Mouse (Mus musculus): Measurements from ENCODE around the gene Itgax. TPM values are rescaled to one million over a fixed set of nuclear protein-coding genes. Genes with fewer than 3 reads are reported as not detected.
"Not testable (repeated sequence)": the region's sequence is repeated elsewhere in the genome, so short reads cannot be mapped to it uniquely, and the experiment has no call there.

Itgax gene
- polyA plus RNA-seq, 1 experiment from 2014 or later = not detected

GRCm38 (mm10) chr7:128154076-128154475 lies 24.7 kb downstream of the Itgax start, which contains the start of gene Itgad:
TSS of gene Itgad (plus strand) at chr7:128154376.
- no peaks in the 10 kb centered on the region for H3K36me3 ChIP-seq (ENCODE audit: control insufficient read depth, insufficient read depth)
- H3K9me3 ChIP-seq (ENCODE audit: control insufficient read depth, low read length) = no peaks in the 10 kb centered on the region
- WGBS = 91% methylated on average over 21 of the region's 21 CpGs
- no peak within 1 kb of the TSS for H3K27ac ChIP-seq (ENCODE audit: low read length)
- no peak within 1 kb of the TSS for H3K4me3 ChIP-seq (replicated peaks; ENCODE audit: low read length)
- H3K4me2 ChIP-seq (ENCODE audit: low read length) = no peak within 1 kb of the TSS
- no peaks in the 10 kb centered on the region for H3K4me1 ChIP-seq (replicated peaks; ENCODE audit: control insufficient read depth, insufficient read depth, low read length)
- H3K27me3 ChIP-seq (replicated peaks; ENCODE audit: control insufficient read depth, insufficient read depth, low read length) = no peaks in the 10 kb centered on the region
- ATAC-seq = no peak
- no peak within 1 kb of the TSS for H3K9ac ChIP-seq (replicated peaks; ENCODE audit: low read depth, low read length)

- ATAC-seq = no peak
- 54% methylated on average over 10 of the region's 10 CpGs for WGBS
Measured at GRCm38 (mm10) chr7:128154924-128155323, 25.6 kb downstream of the Itgax start.

GRCm38 (mm10) chr7:128158688-128159354 lies 29.5 kb downstream of the Itgax start:
- 74% methylated on average over 7 of the region's 8 CpGs for WGBS
- not testable (repeated sequence) for H3K36me3 ChIP-seq (ENCODE audit: control insufficient read depth, insufficient read depth); H3K4me1 ChIP-seq (replicated peaks; ENCODE audit: control insufficient read depth, insufficient read depth, low read length); H3K4me2 ChIP-seq (ENCODE audit: low read length); ATAC-seq; H3K9me3 ChIP-seq (ENCODE audit: control insufficient read depth, low read length); H3K9ac ChIP-seq (replicated peaks; ENCODE audit: low read depth, low read length); H3K27ac ChIP-seq (ENCODE audit: low read length); H3K4me3 ChIP-seq (replicated peaks; ENCODE audit: low read length); H3K27me3 ChIP-seq (replicated peaks; ENCODE audit: control insufficient read depth, insufficient read depth, low read length)

More at GRCm38 (mm10) chr7:128154924-128155323, 25.6 kb downstream of the Itgax start:
- H3K4me2 ChIP-seq (ENCODE audit: low read length) = no peak overlapping the region
- H3K9me3 ChIP-seq (ENCODE audit: control insufficient read depth, low read length) = no peaks in the 10 kb centered on the region
- no peak overlapping the region for H3K27ac ChIP-seq (ENCODE audit: low read length)
- no peaks in the 10 kb centered on the region for H3K36me3 ChIP-seq (ENCODE audit: control insufficient read depth, insufficient read depth)
- no peak overlapping the region for H3K4me3 ChIP-seq (replicated peaks; ENCODE audit: low read length)
- no peaks in the 10 kb centered on the region for H3K27me3 ChIP-seq (replicated peaks; ENCODE audit: control insufficient read depth, insufficient read depth, low read length)
- H3K9ac ChIP-seq (replicated peaks; ENCODE audit: low read depth, low read length) = no peak overlapping the region
- H3K4me1 ChIP-seq (replicated peaks; ENCODE audit: control insufficient read depth, insufficient read depth, low read length) = no peaks in the 10 kb centered on the region

GRCm38 (mm10) chr7:128164001-128164400 lies 34.7 kb downstream of the Itgax start:
- H3K4me2 ChIP-seq (ENCODE audit: low read length) = no peak overlapping the region
- no peak overlapping the region for H3K27ac ChIP-seq (ENCODE audit: low read length)
- H3K27me3 ChIP-seq (replicated peaks; ENCODE audit: control insufficient read depth, insufficient read depth, low read length) = no peaks in the 10 kb centered on the region
- ATAC-seq = no peak
- H3K4me3 ChIP-seq (replicated peaks; ENCODE audit: low read length) = no peak overlapping the region
- H3K9ac ChIP-seq (replicated peaks; ENCODE audit: low read depth, low read length) = no peak overlapping the region
- H3K9me3 ChIP-seq (ENCODE audit: control insufficient read depth, low read length) = no peaks in the 10 kb centered on the region
- no peaks in the 10 kb centered on the region for H3K36me3 ChIP-seq (ENCODE audit: control insufficient read depth, insufficient read depth)
- WGBS = 94% methylated on average over 4 of the region's 4 CpGs
- no peaks in the 10 kb centered on the region for H3K4me1 ChIP-seq (replicated peaks; ENCODE audit: control insufficient read depth, insufficient read depth, low read length)

- Histone ChIP-seq H3K36me3 (ENCODE audit: control insufficient read depth, insufficient read depth) (no peaks in the 10 kb centered on the region), H3K4me1 (replicated peaks; ENCODE audit: control insufficient read depth, insufficient read depth, low read length) (no peaks in the 10 kb centered on the region), H3K4me2 (ENCODE audit: low read length) (no peak overlapping the region), H3K9ac (replicated peaks; ENCODE audit: low read depth, low read length) (no peak overlapping the region), H3K27me3 (replicated peaks; ENCODE audit: control insufficient read depth, insufficient read depth, low read length) (no peaks in the 10 kb centered on the region), H3K27ac (ENCODE audit: low read length) (no peak overlapping the region), H3K9me3 (ENCODE audit: control insufficient read depth, low read length) (no peaks in the 10 kb centered on the region), H3K4me3 (replicated peaks; ENCODE audit: low read length) (no peak overlapping the region)
- WGBS = 96% methylated on average over 7 of the region's 7 CpGs
- ATAC-seq = no peak
Measured at GRCm38 (mm10) chr7:128166391-128166790, 37.0 kb downstream of the Itgax start.

- Histone ChIP-seq H3K4me2 (ENCODE audit: low read length) (no peak overlapping the region), H3K27me3 (replicated peaks; ENCODE audit: control insufficient read depth, insufficient read depth, low read length) (no peaks in the 10 kb centered on the region), H3K27ac (ENCODE audit: low read length) (no peak overlapping the region), H3K36me3 (ENCODE audit: control insufficient read depth, insufficient read depth) (no peaks in the 10 kb centered on the region), H3K9me3 (ENCODE audit: control insufficient read depth, low read length) (no peaks in the 10 kb centered on the region), H3K4me1 (replicated peaks; ENCODE audit: control insufficient read depth, insufficient read depth, low read length) (no peaks in the 10 kb centered on the region), H3K9ac (replicated peaks; ENCODE audit: low read depth, low read length) (no peak overlapping the region), H3K4me3 (replicated peaks; ENCODE audit: low read length) (no peak overlapping the region)
- WGBS = 66% methylated on average over 3 of the region's 3 CpGs
- ATAC-seq = no peak
Measured at GRCm38 (mm10) chr7:128169996-128170395, 40.6 kb downstream of the Itgax start.

- WGBS = 74% methylated on average over 2 of the region's 2 CpGs
- no peak overlapping the region for H3K4me3 ChIP-seq (replicated peaks; ENCODE audit: low read length)
- H3K4me2 ChIP-seq (ENCODE audit: low read length) = no peak overlapping the region
- H3K4me1 ChIP-seq (replicated peaks; ENCODE audit: control insufficient read depth, insufficient read depth, low read length) = no peaks in the 10 kb centered on the region
- no peaks in the 10 kb centered on the region for H3K9me3 ChIP-seq (ENCODE audit: control insufficient read depth, low read length)
- no peaks in the 10 kb centered on the region for H3K36me3 ChIP-seq (ENCODE audit: control insufficient read depth, insufficient read depth)
- no peak overlapping the region for H3K27ac ChIP-seq (ENCODE audit: low read length)
- H3K9ac ChIP-seq (replicated peaks; ENCODE audit: low read depth, low read length) = no peak overlapping the region
- ATAC-seq = no peak
- H3K27me3 ChIP-seq (replicated peaks; ENCODE audit: control insufficient read depth, insufficient read depth, low read length) = no peaks in the 10 kb centered on the region
Measured at GRCm38 (mm10) chr7:128178385-128178784, 49.0 kb downstream of the Itgax start.

GRCm38 (mm10) chr7:128180126-128180525 lies 50.8 kb downstream of the Itgax start:
- Histone ChIP-seq H3K36me3 (ENCODE audit: control insufficient read depth, insufficient read depth) (no peaks in the 10 kb centered on the region), H3K27ac (ENCODE audit: low read length) (no peak overlapping the region), H3K4me2 (ENCODE audit: low read length) (no peak overlapping the region), H3K4me1 (replicated peaks; ENCODE audit: control insufficient read depth, insufficient read depth, low read length) (no peaks in the 10 kb centered on the region), H3K9me3 (ENCODE audit: control insufficient read depth, low read length) (no peaks in the 10 kb centered on the region), H3K27me3 (replicated peaks; ENCODE audit: control insufficient read depth, insufficient read depth, low read length) (no peaks in the 10 kb centered on the region), H3K4me3 (replicated peaks; ENCODE audit: low read length) (no peak overlapping the region), H3K9ac (replicated peaks; ENCODE audit: low read depth, low read length) (no peak overlapping the region)
- 85% methylated on average over 7 of the region's 7 CpGs for WGBS
- ATAC-seq = no peak

GRCm38 (mm10) chr7:128180546-128180945 lies 51.2 kb downstream of the Itgax start:
- no peaks in the 10 kb centered on the region for H3K27me3 ChIP-seq (replicated peaks; ENCODE audit: control insufficient read depth, insufficient read depth, low read length)
- no peaks in the 10 kb centered on the region for H3K36me3 ChIP-seq (ENCODE audit: control insufficient read depth, insufficient read depth)
- H3K4me1 ChIP-seq (replicated peaks; ENCODE audit: control insufficient read depth, insufficient read depth, low read length) = no peaks in the 10 kb centered on the region
- H3K4me2 ChIP-seq (ENCODE audit: low read length) = no peak overlapping the region
- H3K9me3 ChIP-seq (ENCODE audit: control insufficient read depth, low read length) = no peaks in the 10 kb centered on the region
- WGBS = 76% methylated on average over 6 of the region's 6 CpGs
- H3K9ac ChIP-seq (replicated peaks; ENCODE audit: low read depth, low read length) = no peak overlapping the region
- no peak overlapping the region for H3K4me3 ChIP-seq (replicated peaks; ENCODE audit: low read length)
- H3K27ac ChIP-seq (ENCODE audit: low read length) = no peak overlapping the region
- no peak for ATAC-seq

- no peak overlapping the region for H3K4me3 ChIP-seq (replicated peaks; ENCODE audit: low read length)
- H3K4me1 ChIP-seq (replicated peaks; ENCODE audit: control insufficient read depth, insufficient read depth, low read length) = no peaks in the 10 kb centered on the region
- no peaks in the 10 kb centered on the region for H3K27me3 ChIP-seq (replicated peaks; ENCODE audit: control insufficient read depth, insufficient read depth, low read length)
- no peaks in the 10 kb centered on the region for H3K36me3 ChIP-seq (ENCODE audit: control insufficient read depth, insufficient read depth)
- H3K4me2 ChIP-seq (ENCODE audit: low read length) = no peak overlapping the region
- no peak for ATAC-seq
- H3K9ac ChIP-seq (replicated peaks; ENCODE audit: low read depth, low read length) = no peak overlapping the region
- WGBS = 91% methylated on average over 10 of the region's 10 CpGs
- H3K9me3 ChIP-seq (ENCODE audit: control insufficient read depth, low read length) = no peaks in the 10 kb centered on the region
- no peak overlapping the region for H3K27ac ChIP-seq (ENCODE audit: low read length)
Measured at GRCm38 (mm10) chr7:128181691-128182090, 52.3 kb downstream of the Itgax start.
